Mouse (Mus musculus): ENCODE measurements around the gene Wsb2. TPM values are rescaled to one million over a fixed set of nuclear protein-coding genes. Genes with fewer than 3 reads are reported as not detected.

The Wsb2 gene
- polyA plus RNA-seq, 1 experiment: 151 TPM

- TF ChIP-seq CTCF (IDR thresholded peaks at IDR 0.05; ENCODE audit: insufficient read depth, low read length): no peak
- TF ChIP-seq POLR2A (IDR thresholded peaks at IDR 0.05; ENCODE audit: borderline replicate concordance, extremely low read depth, low read depth, low read length): no peak
- peaks cover 20% of the 10 kb centered on the region for H3K4me1 ChIP-seq (ENCODE audit: control insufficient read depth, insufficient read depth, low read length)
- DNase-seq: no peak
- peak overlapping the region; percentile 7 for H3K4me3 ChIP-seq (replicated peaks; ENCODE audit: extremely low read depth, low read depth, low read length)
- WGBS: 20% methylated on average over 14 of the region's 14 CpGs
These were observed 1.3 kb upstream of the Wsb2 start for GRCm38 (mm10) chr5:117355648-117356303.

- Histone ChIP-seq H3K4me1 (ENCODE audit: control insufficient read depth, insufficient read depth, low read length) (peaks cover 26% of the 10 kb centered on the region), H3K4me3 (replicated peaks; ENCODE audit: extremely low read depth, low read depth, low read length) (peak overlapping the region; percentile 98)
- no peak for TF ChIP-seq POLR2A (IDR thresholded peaks at IDR 0.05; ENCODE audit: borderline replicate concordance, extremely low read depth, low read depth, low read length)
- no peak for TF ChIP-seq CTCF (IDR thresholded peaks at IDR 0.05; ENCODE audit: insufficient read depth, low read length)
- 0% methylated on average over 24 of the region's 24 CpGs for WGBS
- peak; percentile 46 for DNase-seq
These were observed 557 bp upstream of the Wsb2 start for GRCm38 (mm10) chr5:117356365-117357128.

- TF ChIP-seq POLR2A (IDR thresholded peaks at IDR 0.05; ENCODE audit: borderline replicate concordance, extremely low read depth, low read depth, low read length): no peak
- no peak for TF ChIP-seq CTCF (IDR thresholded peaks at IDR 0.05; ENCODE audit: insufficient read depth, low read length)
- Histone ChIP-seq H3K4me1 (ENCODE audit: control insufficient read depth, insufficient read depth, low read length) (peaks cover 26% of the 10 kb centered on the region), H3K4me3 (replicated peaks; ENCODE audit: extremely low read depth, low read depth, low read length) (peak overlapping the region; percentile 98)
- DNase-seq: peak; percentile 76
- under 1% methylated on average over 49 of the region's 49 CpGs for WGBS
These were observed 559 bp downstream of the Wsb2 start for GRCm38 (mm10) chr5:117357478-117358247.

GRCm38 (mm10) chr5:117358248-117358630, 1.1 kb downstream of the Wsb2 start:
- WGBS: 8% methylated on average over 6 of the region's 6 CpGs
- no peak for DNase-seq
- H3K4me3 ChIP-seq (replicated peaks; ENCODE audit: extremely low read depth, low read depth, low read length): peak overlapping the region; percentile 98
- TF ChIP-seq CTCF (IDR thresholded peaks at IDR 0.05; ENCODE audit: insufficient read depth, low read length): no peak
- TF ChIP-seq POLR2A (IDR thresholded peaks at IDR 0.05; ENCODE audit: borderline replicate concordance, extremely low read depth, low read depth, low read length): no peak
- H3K4me1 ChIP-seq (ENCODE audit: control insufficient read depth, insufficient read depth, low read length): peaks cover 31% of the 10 kb centered on the region

- H3K4me1 ChIP-seq (ENCODE audit: control insufficient read depth, insufficient read depth, low read length): peaks cover 31% of the 10 kb centered on the region
- no peak overlapping the region for H3K4me3 ChIP-seq (replicated peaks; ENCODE audit: extremely low read depth, low read depth, low read length)
- DNase-seq: peak; percentile 62
- TF ChIP-seq POLR2A (IDR thresholded peaks at IDR 0.05; ENCODE audit: borderline replicate concordance, extremely low read depth, low read depth, low read length) (no peak), CTCF (IDR thresholded peaks at IDR 0.05; ENCODE audit: insufficient read depth, low read length) (peak; percentile 61)
- 43% methylated on average over 11 of the region's 11 CpGs for WGBS
These were observed 1.6 kb downstream of the Wsb2 start for GRCm38 (mm10) chr5:117358725-117359124.

GRCm38 (mm10) chr5:117359497-117360227, 2.6 kb downstream of the Wsb2 start:
- TF ChIP-seq CTCF (IDR thresholded peaks at IDR 0.05; ENCODE audit: insufficient read depth, low read length) (no peak), POLR2A (IDR thresholded peaks at IDR 0.05; ENCODE audit: borderline replicate concordance, extremely low read depth, low read depth, low read length) (no peak)
- WGBS: 43% methylated on average over 7 of the region's 7 CpGs
- H3K4me1 ChIP-seq (ENCODE audit: control insufficient read depth, insufficient read depth, low read length): peaks cover 31% of the 10 kb centered on the region
- no peak overlapping the region for H3K4me3 ChIP-seq (replicated peaks; ENCODE audit: extremely low read depth, low read depth, low read length)
- no peak for DNase-seq

GRCm38 (mm10) chr5:117360228-117360515, 3.1 kb downstream of the Wsb2 start:
- WGBS: 55% methylated on average over 13 of the region's 13 CpGs
- peaks cover 31% of the 10 kb centered on the region for H3K4me1 ChIP-seq (ENCODE audit: control insufficient read depth, insufficient read depth, low read length)
- TF ChIP-seq POLR2A (IDR thresholded peaks at IDR 0.05; ENCODE audit: borderline replicate concordance, extremely low read depth, low read depth, low read length) (no peak), CTCF (IDR thresholded peaks at IDR 0.05; ENCODE audit: insufficient read depth, low read length) (no peak)
- no peak overlapping the region for H3K4me3 ChIP-seq (replicated peaks; ENCODE audit: extremely low read depth, low read depth, low read length)
- peak; percentile 56 for DNase-seq

GRCm38 (mm10) chr5:117360631-117361541, 3.8 kb downstream of the Wsb2 start:
- peak; percentile 33 for DNase-seq
- TF ChIP-seq CTCF (IDR thresholded peaks at IDR 0.05; ENCODE audit: insufficient read depth, low read length) (no peak), POLR2A (IDR thresholded peaks at IDR 0.05; ENCODE audit: borderline replicate concordance, extremely low read depth, low read depth, low read length) (no peak)
- Histone ChIP-seq H3K4me1 (ENCODE audit: control insufficient read depth, insufficient read depth, low read length) (peaks cover 27% of the 10 kb centered on the region), H3K4me3 (replicated peaks; ENCODE audit: extremely low read depth, low read depth, low read length) (no peak overlapping the region)
- 27% methylated on average over 13 of the region's 13 CpGs for WGBS

Measured in lung, adult 2 months (tissue).